Mouse (Mus musculus): ENCODE results near the gene Macc1. TPM values are rescaled to one million over a fixed set of nuclear protein-coding genes. Genes with fewer than 3 reads are reported as not detected.

Macc1 gene
- polyA plus RNA-seq, 1 experiment from 2014 or later, result not detected

DNA sequence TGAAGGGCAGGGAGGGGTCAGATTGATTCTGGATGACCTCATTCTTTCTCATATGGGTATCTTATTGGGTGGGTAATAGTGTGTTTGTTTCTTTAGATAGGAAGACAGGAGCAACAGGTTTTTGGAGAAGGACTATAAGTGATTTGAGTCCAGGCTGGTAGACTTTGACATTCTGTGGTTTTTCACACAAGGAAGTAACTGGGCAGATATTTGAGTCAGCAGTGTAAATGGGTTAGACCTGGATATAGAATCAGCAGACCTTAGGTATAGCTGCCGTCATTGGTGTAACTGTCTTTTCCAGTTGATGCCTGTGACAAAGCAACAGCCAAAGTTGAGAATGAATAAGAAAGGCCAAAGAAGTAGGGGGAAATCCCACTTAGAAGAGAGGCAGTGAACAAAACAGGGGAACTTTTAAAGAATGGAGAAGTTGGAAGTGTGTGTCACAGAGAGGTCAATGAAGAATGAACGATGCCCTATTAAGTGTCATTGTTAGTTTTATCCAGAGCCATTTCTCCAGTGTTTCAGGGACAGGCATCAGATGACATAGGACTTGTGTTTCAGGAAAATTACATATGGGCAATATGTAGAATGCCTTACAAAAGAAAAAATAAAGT is 84.1 kb downstream of the Macc1 start:
- Histone ChIP-seq H3K9ac (no peak overlapping the region), H3K36me3 (no peaks in the 10 kb centered on the region), H3K9me3 (no peaks in the 10 kb centered on the region), H3K27ac (no peak overlapping the region), H3K4me2 (no peak overlapping the region), H3K27me3 (no peaks in the 10 kb centered on the region), H3K4me3 (no peak overlapping the region), H3K4me1 (replicated peaks) (no peaks in the 10 kb centered on the region)
- no peak for ATAC-seq (ENCODE audit: low FRiP score)
- 80% methylated on average over 2 of the region's 2 CpGs for WGBS

DNA sequence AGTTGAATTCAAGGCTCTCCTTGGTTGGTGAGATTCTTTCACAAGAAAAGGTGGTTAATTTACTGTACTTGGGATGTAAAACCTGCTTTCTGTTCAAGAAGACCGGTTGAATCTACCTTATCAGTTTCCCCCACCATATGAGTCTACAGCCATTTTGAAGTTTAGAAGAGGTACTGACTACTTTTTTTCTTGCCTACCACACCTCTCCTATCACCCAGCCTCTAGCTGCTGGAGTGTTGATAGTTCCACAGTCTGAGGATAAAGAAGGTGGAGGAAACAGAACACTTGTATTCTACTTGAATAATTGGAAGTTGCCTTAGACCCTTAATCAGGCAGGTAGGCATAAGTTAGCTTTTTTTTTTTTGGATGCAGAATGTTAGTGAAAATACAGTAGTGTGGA is 88.2 kb downstream of the Macc1 start:
- H3K4me3 ChIP-seq, result no peak overlapping the region
- no peaks in the 10 kb centered on the region for H3K36me3 ChIP-seq
- H3K27ac ChIP-seq, result no peak overlapping the region
- no peak overlapping the region for H3K4me2 ChIP-seq
- H3K27me3 ChIP-seq, result no peaks in the 10 kb centered on the region
- H3K9ac ChIP-seq, result no peak overlapping the region
- H3K9me3 ChIP-seq, result no peaks in the 10 kb centered on the region
- 91% methylated on average over 1 of the region's 1 CpGs for WGBS
- H3K4me1 ChIP-seq (replicated peaks), result no peaks in the 10 kb centered on the region
- ATAC-seq (ENCODE audit: low FRiP score), result no peak

DNA sequence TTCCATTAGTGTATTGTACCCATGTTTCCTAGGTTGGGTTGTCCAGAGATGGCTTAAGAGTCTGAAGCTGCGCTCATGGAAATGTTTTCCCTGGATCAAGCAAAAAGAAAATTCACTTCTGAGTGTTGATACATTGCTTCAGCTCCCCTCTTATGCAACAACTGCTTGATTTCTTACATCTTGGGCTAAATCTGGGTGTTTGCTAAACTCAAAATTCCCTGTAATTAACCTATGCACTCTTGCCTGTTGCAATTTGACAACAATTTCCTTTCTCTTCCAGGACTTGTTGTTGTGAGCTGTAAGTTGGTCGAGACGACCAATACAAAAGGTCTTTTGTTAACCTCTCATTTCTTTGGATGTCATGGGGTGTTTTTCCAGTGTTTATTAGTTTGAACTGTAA is 88.7 kb downstream of the Macc1 start:
- 37% methylated on average over 3 of the region's 3 CpGs for WGBS

DNA sequence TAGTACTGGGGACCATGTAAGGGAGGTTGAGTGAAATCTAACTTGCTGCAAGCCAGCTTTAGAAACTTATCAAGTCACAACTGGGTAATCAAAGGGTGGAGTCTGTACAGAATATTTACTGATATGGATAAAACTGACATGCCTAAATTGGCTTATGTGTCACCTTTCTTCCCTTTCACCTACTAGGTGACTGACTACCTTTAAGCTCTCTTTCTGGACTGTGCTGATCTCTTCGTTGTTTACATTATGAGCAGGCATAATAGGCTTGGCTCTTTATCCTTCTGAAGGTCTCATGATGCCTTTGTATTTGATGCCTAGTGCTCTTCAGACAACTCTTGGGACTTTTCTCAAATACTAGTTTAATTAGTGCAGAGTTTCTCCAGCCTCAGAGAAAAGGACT is 90.7 kb downstream of the Macc1 start:
- no peak for ATAC-seq (ENCODE audit: low FRiP score)
- no peak overlapping the region for H3K4me3 ChIP-seq
- no peak overlapping the region for H3K4me2 ChIP-seq
- 81% methylated on average over 1 of the region's 1 CpGs for WGBS
- no peaks in the 10 kb centered on the region for H3K4me1 ChIP-seq (replicated peaks)
- H3K9me3 ChIP-seq, result no peaks in the 10 kb centered on the region
- H3K27me3 ChIP-seq, result no peaks in the 10 kb centered on the region
- no peak overlapping the region for H3K9ac ChIP-seq
- no peaks in the 10 kb centered on the region for H3K36me3 ChIP-seq
- H3K27ac ChIP-seq, result no peak overlapping the region

More for the DNA sequence above, 88.7 kb downstream of the Macc1 start:
- H3K9ac ChIP-seq, result no peak overlapping the region
- H3K27ac ChIP-seq, result no peak overlapping the region
- H3K4me2 ChIP-seq, result no peak overlapping the region
- no peaks in the 10 kb centered on the region for H3K36me3 ChIP-seq
- no peaks in the 10 kb centered on the region for H3K4me1 ChIP-seq (replicated peaks)
- H3K4me3 ChIP-seq, result no peak overlapping the region
- no peaks in the 10 kb centered on the region for H3K9me3 ChIP-seq
- no peaks in the 10 kb centered on the region for H3K27me3 ChIP-seq
- no peak for ATAC-seq (ENCODE audit: low FRiP score)

DNA sequence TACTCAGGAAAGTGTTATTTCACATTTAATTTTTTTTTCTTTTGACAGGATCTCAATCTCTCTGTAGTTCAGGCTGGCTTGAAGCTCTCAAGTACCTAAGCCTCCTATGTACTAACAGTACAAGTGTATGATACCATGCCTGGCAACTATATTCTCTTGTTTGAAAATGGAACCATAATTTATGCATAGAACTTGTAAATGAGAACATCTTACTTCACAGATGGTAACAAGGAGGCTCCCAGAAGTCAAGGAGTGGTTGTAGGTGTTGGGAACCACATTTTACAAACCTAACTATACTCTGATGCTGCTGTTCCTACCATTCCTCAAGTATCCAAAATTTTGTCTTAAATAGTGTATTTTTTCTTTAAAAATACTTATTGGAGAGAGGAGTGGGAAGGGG is 96.5 kb downstream of the Macc1 start:
- Histone ChIP-seq H3K4me3 (no peak overlapping the region), H3K4me1 (replicated peaks) (no peaks in the 10 kb centered on the region), H3K4me2 (no peak overlapping the region), H3K27ac (no peak overlapping the region), H3K9ac (no peak overlapping the region), H3K9me3 (no peaks in the 10 kb centered on the region), H3K27me3 (no peaks in the 10 kb centered on the region), H3K36me3 (no peaks in the 10 kb centered on the region)
- ATAC-seq (ENCODE audit: low FRiP score), result no peak

DNA sequence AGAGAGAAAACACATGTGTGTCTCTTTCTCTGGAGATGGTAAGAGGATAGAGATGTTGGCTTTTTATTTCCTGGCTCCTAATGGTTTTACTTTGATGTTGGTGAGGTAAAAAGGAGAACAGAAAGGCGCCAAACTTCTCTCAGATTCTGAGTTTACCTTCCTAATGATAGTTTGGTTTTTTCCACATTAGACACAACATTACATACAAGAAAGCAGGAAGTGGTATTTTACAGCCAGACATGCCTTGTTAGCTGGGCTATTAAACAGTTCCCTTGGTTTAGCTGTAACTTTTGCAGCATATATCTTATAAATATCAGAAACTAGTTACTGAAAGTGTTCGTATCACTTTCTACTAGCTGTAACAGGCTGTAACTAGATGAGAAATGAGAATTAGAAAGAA is 96.9 kb downstream of the Macc1 start:
- no peak overlapping the region for H3K27ac ChIP-seq
- H3K4me1 ChIP-seq (replicated peaks), result no peaks in the 10 kb centered on the region
- ATAC-seq (ENCODE audit: low FRiP score), result no peak
- no peak overlapping the region for H3K4me3 ChIP-seq
- no peaks in the 10 kb centered on the region for H3K27me3 ChIP-seq
- H3K4me2 ChIP-seq, result no peak overlapping the region
- no peaks in the 10 kb centered on the region for H3K9me3 ChIP-seq
- H3K36me3 ChIP-seq, result no peaks in the 10 kb centered on the region
- H3K9ac ChIP-seq, result no peak overlapping the region
- 84% methylated on average over 2 of the region's 2 CpGs for WGBS

DNA sequence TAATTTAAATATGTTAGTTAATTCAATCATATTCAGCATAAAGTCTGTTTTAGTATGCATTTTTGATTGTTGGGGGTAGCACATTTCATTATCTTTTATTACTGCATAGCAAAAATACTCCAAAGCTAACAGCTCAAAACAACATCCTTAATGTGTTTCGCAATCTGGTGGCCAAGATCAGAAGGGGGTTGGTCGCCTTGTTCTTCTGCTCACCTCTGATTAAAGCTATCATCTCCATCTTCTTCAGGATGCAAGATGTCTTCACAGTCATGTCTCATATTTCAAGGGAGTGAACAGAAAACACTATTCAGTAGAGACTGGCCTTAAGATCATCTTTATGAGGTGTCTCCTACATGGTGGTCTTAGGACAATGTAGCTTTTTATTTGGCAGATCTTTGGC is 97.9 kb downstream of the Macc1 start:
- Histone ChIP-seq H3K27ac (no peak overlapping the region), H3K4me1 (replicated peaks) (no peaks in the 10 kb centered on the region), H3K36me3 (no peaks in the 10 kb centered on the region), H3K4me3 (no peak overlapping the region), H3K9me3 (no peaks in the 10 kb centered on the region), H3K27me3 (no peaks in the 10 kb centered on the region), H3K4me2 (no peak overlapping the region), H3K9ac (no peak overlapping the region)
- WGBS, result 86% methylated on average over 2 of the region's 2 CpGs
- ATAC-seq (ENCODE audit: low FRiP score), result no peak

DNA sequence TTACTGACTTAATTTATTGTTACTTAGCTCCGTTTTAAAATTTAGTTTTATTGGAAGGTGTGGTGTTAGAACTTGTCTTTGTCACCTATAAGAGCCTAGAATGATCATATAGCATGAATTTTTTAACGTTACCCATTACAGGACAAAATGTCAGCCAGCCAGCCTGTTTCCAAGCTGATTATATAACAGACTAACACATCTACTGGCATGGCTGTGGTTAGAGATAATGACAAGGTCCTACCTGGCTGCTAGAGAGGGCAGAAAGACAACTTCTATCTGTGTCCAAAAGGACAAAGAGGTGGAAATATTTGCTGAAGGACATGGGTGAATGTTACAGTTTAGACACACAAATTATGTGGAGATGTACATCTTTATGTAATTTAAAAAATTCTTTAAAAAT is 101.8 kb downstream of the Macc1 start:
- Histone ChIP-seq H3K36me3 (no peaks in the 10 kb centered on the region), H3K4me3 (no peak overlapping the region), H3K27me3 (no peaks in the 10 kb centered on the region), H3K4me1 (replicated peaks) (no peaks in the 10 kb centered on the region), H3K27ac (no peak overlapping the region), H3K4me2 (no peak overlapping the region), H3K9me3 (no peaks in the 10 kb centered on the region), H3K9ac (no peak overlapping the region)
- WGBS, result 84% methylated on average over 2 of the region's 2 CpGs
- ATAC-seq (ENCODE audit: low FRiP score), result no peak

DNA sequence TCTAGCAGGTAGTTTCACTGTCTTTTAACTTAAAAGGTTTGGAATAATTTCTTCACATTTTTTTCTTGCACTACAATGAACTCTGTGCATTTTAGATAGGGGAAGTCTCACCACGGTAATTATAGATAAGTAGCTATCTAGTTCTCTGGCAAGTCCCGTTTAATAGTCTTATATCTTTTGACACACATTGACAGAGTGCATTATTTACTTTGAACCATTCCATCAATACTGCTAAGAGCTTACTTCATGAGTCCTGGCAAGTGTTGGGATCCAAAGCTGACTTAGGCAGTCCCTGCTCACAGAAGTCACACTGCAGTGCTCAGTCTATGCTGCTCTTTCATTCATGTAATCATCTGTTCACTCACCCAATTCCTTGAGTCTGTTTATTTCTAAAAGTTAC is 111.7 kb downstream of the Macc1 start:
- ATAC-seq (ENCODE audit: low FRiP score), result no peak
- Histone ChIP-seq H3K9me3 (no peaks in the 10 kb centered on the region; the same call in 1 of the 2 replicates), H3K36me3 (no peaks in the 10 kb centered on the region), H3K4me1 (replicated peaks) (no peaks in the 10 kb centered on the region), H3K27me3 (no peaks in the 10 kb centered on the region), H3K4me2 (no peak overlapping the region), H3K4me3 (no peak overlapping the region), H3K27ac (no peak overlapping the region), H3K9ac (no peak overlapping the region)
- WGBS, result 87% methylated on average over 2 of the region's 2 CpGs

DNA sequence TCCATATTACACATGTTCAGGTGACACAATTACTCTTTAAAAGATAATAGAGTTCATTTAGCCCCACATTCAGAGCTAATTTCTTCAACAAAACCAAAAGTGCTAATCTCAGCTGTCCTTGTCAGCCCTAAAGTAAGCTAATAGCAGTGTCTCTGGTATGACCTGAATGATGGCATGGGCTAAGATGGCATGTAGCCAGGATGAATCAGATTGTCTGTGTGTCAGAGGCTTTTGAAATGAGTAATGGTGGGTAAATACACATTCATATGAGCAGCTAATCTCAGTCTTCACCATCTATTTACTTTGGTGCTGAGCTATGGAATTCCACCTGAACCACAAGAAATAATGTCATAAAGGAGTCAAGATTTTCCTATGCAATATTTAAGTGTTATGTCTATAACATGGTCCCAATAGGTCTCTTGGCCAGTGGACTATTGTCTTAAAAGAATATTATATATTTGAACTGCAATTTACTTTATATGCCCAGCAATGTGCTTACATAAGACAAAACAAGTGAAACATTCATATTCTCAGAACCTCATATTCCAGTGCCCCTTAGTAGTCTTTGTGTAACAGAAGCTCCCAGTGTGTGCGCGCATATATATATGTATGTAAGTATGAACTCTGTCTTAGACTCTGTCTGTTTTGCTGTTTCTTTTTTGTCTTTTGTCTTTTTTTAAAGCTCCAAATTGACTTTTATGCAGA is 112.3 kb downstream of the Macc1 start:
- Histone ChIP-seq H3K9me3 (no peaks in the 10 kb centered on the region; the same call in 1 of the 2 replicates), H3K27ac (no peak overlapping the region), H3K9ac (no peak overlapping the region), H3K4me1 (replicated peaks) (no peaks in the 10 kb centered on the region), H3K4me2 (no peak overlapping the region), H3K4me3 (no peak overlapping the region), H3K36me3 (no peaks in the 10 kb centered on the region), H3K27me3 (no peaks in the 10 kb centered on the region)
- ATAC-seq (ENCODE audit: low FRiP score), result 0 out of 2 replicates have a peak, but pooled peaks have one; percentile 13
- WGBS, result 96% methylated on average over 2 of the region's 2 CpGs

DNA sequence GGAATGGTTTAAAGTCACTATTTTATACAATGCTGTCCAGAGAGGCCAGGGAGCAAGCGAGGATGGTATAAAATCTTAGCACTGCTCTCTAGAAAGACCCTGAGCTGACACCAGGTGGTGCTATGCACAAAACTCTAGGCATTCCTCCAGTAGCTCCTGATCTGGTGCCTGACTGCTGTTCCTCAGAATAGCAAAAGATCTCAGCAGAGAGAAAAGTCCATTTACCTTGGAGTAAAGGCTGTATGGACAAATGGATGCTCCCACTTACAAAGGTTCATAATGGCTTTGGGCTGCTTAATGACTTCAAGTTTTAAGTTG is 112.8 kb downstream of the Macc1 start:
- 71% methylated on average over 1 of the region's 1 CpGs for WGBS
- H3K4me1 ChIP-seq (replicated peaks), result no peaks in the 10 kb centered on the region

DNA sequence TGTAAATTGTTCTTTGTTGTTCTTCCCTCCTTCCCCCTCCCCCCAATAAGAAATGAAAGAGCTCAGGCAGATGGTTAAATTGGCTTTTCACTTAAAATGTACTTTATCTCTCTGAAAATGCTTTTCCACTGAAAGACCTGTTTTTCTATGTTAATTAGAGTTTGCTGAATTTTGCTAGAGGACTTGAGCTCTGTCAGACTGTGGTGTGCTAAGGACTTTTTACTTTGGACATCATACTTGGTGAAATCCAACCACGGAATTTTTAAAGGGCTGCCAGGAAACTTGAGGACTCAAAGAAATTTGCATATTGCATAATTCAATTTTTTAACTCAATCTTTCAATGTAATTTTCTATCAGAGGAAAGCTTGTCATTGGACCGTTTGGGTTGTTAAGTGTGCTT is 126.7 kb downstream of the Macc1 start:
- H3K4me3 ChIP-seq, result no peak overlapping the region
- 84% methylated on average over 2 of the region's 2 CpGs for WGBS
- H3K4me1 ChIP-seq (replicated peaks), result no peaks in the 10 kb centered on the region
- H3K9me3 ChIP-seq, result no peaks in the 10 kb centered on the region
- no peak for ATAC-seq (ENCODE audit: low FRiP score)
- H3K36me3 ChIP-seq, result no peaks in the 10 kb centered on the region
- H3K27me3 ChIP-seq, result no peaks in the 10 kb centered on the region
- no peak overlapping the region for H3K27ac ChIP-seq
- no peak overlapping the region for H3K4me2 ChIP-seq
- no peak overlapping the region for H3K9ac ChIP-seq

More for the DNA sequence above, 112.8 kb downstream of the Macc1 start:
- Histone ChIP-seq H3K4me2 (no peak overlapping the region), H3K27ac (no peak overlapping the region), H3K36me3 (no peaks in the 10 kb centered on the region), H3K9me3 (no peaks in the 10 kb centered on the region; the same call in 1 of the 2 replicates), H3K4me3 (no peak overlapping the region), H3K27me3 (no peaks in the 10 kb centered on the region), H3K9ac (no peak overlapping the region)
- peak; percentile 91 for ATAC-seq (ENCODE audit: low FRiP score)

DNA sequence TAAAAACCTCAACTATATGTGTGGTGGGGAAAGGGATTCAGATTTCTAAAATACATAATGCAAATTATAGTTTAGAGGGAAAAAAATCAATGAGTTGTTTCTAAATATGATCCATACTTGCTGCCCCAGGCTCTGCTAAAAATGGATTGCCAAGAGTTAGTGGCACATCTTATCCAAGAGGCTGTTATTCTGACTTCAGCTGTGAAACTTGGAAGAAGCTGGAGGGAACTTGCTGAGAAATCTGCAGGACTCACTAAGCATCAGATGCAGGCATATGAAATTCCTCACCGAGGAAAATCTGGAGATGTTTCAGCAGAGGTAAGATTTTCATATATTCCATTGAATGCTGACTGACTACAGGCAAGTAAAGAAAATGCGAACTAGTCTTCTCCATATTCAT is 136.0 kb downstream of the Macc1 start:
- H3K4me3 ChIP-seq, result no peak overlapping the region
- no peak overlapping the region for H3K4me2 ChIP-seq
- 97% methylated on average over 2 of the region's 2 CpGs for WGBS
- ATAC-seq (ENCODE audit: low FRiP score), result no peak
- no peak overlapping the region for H3K9ac ChIP-seq
- H3K27me3 ChIP-seq, result no peaks in the 10 kb centered on the region
- H3K27ac ChIP-seq, result no peak overlapping the region
- H3K4me1 ChIP-seq (replicated peaks), result no peaks in the 10 kb centered on the region
- no peaks in the 10 kb centered on the region for H3K36me3 ChIP-seq
- H3K9me3 ChIP-seq, result no peaks in the 10 kb centered on the region

All from hindbrain, embryonic 13.5 days (tissue).